Mouse (Mus musculus): ENCODE data around the gene Rnf13. TPM values are rescaled to one million over a fixed set of nuclear protein-coding genes. Genes with fewer than 3 reads are reported as not detected.
"Not testable (repeated sequence)": the region's sequence is repeated elsewhere in the genome, so short reads cannot be mapped to it uniquely, and the experiment has no call there.

Gene Rnf13
- polyA plus RNA-seq, 1 experiment from 2014 or later, result 56.3 TPM

DNA sequence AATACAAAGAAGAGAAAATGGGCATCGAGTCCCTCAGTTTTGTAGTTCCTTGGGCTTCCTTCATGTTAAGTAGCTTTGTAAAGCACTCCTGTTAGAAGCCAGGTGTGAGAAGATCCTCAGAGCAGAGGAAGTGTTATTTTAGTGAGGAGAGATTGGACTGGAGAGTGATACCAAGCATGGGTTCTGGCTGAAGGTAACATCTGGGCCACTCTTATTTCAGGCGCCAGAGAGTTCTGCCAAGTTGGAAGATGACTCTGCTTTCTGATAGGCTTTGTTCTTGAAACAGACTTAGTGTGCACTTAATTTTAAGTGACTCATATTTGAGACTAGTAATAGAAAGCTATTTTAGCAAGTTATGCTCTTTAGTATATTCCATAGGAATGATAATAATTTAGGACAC is 41.1 kb downstream of the Rnf13 start:
- peaks cover 5% of the 10 kb centered on the region; the same call in 1 of the 2 replicates for H3K36me3 ChIP-seq
- no peak overlapping the region for H3K4me3 ChIP-seq
- no peak for ATAC-seq (ENCODE audit: insufficient number of reproducible peaks, low FRiP score)
- H3K9ac ChIP-seq, result no peak overlapping the region
- H3K27ac ChIP-seq (ENCODE audit: poor library complexity, severe bottlenecking), result no peak overlapping the region
- H3K4me1 ChIP-seq (replicated peaks), result no peaks in the 10 kb centered on the region
- H3K9me3 ChIP-seq (replicated peaks), result no peaks in the 10 kb centered on the region
- WGBS, result 87% methylated on average over 2 of the region's 2 CpGs
- no peaks in the 10 kb centered on the region for H3K27me3 ChIP-seq (replicated peaks)
- H3K4me2 ChIP-seq, result no peak overlapping the region

DNA sequence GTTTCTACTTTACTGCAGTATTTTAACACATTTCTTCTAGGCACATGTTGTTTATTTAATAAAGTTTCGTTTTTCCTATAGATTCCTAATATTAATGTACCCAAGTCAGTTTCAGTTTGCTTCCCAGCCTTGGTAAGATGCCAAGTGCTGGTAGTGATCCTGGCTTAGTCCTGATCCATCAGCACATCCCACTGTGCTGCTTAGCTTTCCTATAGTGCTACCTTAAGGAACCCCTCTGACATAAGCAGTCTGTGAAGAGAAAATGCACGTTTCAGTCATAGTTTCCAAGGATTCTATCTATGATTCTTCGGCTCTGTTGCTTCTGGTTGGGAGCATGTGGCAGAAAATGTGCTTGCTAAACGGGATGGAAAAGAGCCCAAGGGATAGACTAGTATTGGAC is 52.6 kb downstream of the Rnf13 start:
- no peaks in the 10 kb centered on the region for H3K27me3 ChIP-seq (replicated peaks)
- no peaks in the 10 kb centered on the region for H3K36me3 ChIP-seq
- 59% methylated on average over 4 of the region's 4 CpGs for WGBS
- no peak overlapping the region for H3K4me3 ChIP-seq
- H3K9ac ChIP-seq, result no peak overlapping the region
- H3K27ac ChIP-seq (ENCODE audit: poor library complexity, severe bottlenecking), result peak overlapping the region; percentile 37
- H3K4me1 ChIP-seq (replicated peaks), result peaks cover 5% of the 10 kb centered on the region
- no peaks in the 10 kb centered on the region for H3K9me3 ChIP-seq (replicated peaks)
- no peak for ATAC-seq (ENCODE audit: insufficient number of reproducible peaks, low FRiP score)
- H3K4me2 ChIP-seq, result 0 out of 2 replicates have a peak overlapping the region, but pooled peaks have one; percentile 2

GRCm38 (mm10) chr3:57789005-57789962 is 53.4 kb downstream of the Rnf13 start:
- H3K4me2 ChIP-seq, result 0 out of 2 replicates have a peak overlapping the region, but pooled peaks have one; percentile 2
- WGBS, result 54% methylated on average over 7 of the region's 7 CpGs

GRCm38 (mm10) chr3:57791104-57791503 is 55.2 kb downstream of the Rnf13 start:
- Histone ChIP-seq H3K4me1 (replicated peaks) (peaks cover 5% of the 10 kb centered on the region), H3K27ac (ENCODE audit: poor library complexity, severe bottlenecking) (no peak overlapping the region), H3K4me2 (no peak overlapping the region), H3K9ac (no peak overlapping the region), H3K36me3 (no peaks in the 10 kb centered on the region), H3K27me3 (replicated peaks) (no peaks in the 10 kb centered on the region), H3K9me3 (replicated peaks) (no peaks in the 10 kb centered on the region), H3K4me3 (no peak overlapping the region)
- ATAC-seq (ENCODE audit: insufficient number of reproducible peaks, low FRiP score), result no peak
- WGBS, result 54% methylated on average over 3 of the region's 3 CpGs

More at GRCm38 (mm10) chr3:57789005-57789962, 53.4 kb downstream of the Rnf13 start:
- no peaks in the 10 kb centered on the region for H3K27me3 ChIP-seq (replicated peaks)
- peaks cover 5% of the 10 kb centered on the region for H3K4me1 ChIP-seq (replicated peaks)
- ATAC-seq (ENCODE audit: insufficient number of reproducible peaks, low FRiP score), result no peak
- H3K4me3 ChIP-seq, result no peak overlapping the region
- H3K27ac ChIP-seq (ENCODE audit: poor library complexity, severe bottlenecking), result peak overlapping the region; percentile 37
- H3K9ac ChIP-seq, result no peak overlapping the region
- H3K36me3 ChIP-seq, result no peaks in the 10 kb centered on the region
- H3K9me3 ChIP-seq (replicated peaks), result no peaks in the 10 kb centered on the region

DNA sequence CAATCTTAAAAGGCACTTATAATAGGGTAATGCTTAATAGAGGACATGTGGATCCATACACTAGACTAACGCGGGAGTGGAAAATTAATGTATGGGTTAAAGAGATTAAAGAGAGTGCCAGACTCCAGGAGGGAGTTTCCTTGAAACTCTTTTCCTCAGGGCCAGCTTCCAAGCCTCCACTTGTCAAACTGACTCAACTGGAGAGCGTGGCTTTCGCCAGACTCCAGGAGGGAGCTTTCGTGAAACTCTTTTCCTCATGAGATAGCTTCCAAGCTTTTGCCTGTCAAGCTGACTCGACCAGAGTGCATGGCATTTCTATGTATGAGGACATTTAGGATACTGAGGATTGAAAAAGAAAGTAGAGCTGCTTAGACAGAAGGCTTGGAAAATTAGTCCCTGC is 59.2 kb downstream of the Rnf13 start:
- not testable (repeated sequence) for H3K27ac ChIP-seq (ENCODE audit: poor library complexity, severe bottlenecking); ATAC-seq (ENCODE audit: insufficient number of reproducible peaks, low FRiP score); H3K4me3 ChIP-seq; H3K9ac ChIP-seq; H3K4me2 ChIP-seq; H3K9me3 ChIP-seq (replicated peaks); H3K4me1 ChIP-seq (replicated peaks); H3K27me3 ChIP-seq (replicated peaks)
- H3K36me3 ChIP-seq, result 0 out of 2 replicates have a peak, but pooled peaks cover 12% of the 10 kb centered on the region
- WGBS, result 50% methylated on average over 6 of the region's 6 CpGs

DNA sequence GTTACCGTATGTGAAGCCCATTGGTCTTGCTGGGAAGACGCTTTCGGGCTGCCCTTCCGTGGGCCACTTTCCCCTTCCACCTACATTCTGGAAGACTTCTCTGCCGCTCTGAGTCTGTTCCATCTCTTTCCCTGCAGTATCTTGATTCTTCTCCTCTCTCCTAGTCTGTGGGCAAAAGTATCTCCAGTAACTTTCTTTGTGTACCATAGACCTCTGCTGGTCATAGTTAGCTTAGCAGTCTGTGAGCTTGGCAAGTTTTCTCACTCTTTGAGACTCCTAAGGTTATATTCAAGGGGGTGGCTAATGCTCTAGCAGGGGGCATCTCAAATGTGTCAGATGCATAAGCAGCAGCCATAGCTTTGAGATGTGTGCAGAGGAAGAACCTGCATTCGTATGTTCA is 79.6 kb downstream of the Rnf13 start:
- H3K27ac ChIP-seq (ENCODE audit: poor library complexity, severe bottlenecking), result no peak overlapping the region
- H3K4me1 ChIP-seq (replicated peaks), result no peaks in the 10 kb centered on the region
- no peak overlapping the region for H3K4me2 ChIP-seq
- H3K36me3 ChIP-seq, result no peaks in the 10 kb centered on the region
- H3K9me3 ChIP-seq (replicated peaks), result no peaks in the 10 kb centered on the region
- H3K4me3 ChIP-seq, result no peak overlapping the region
- 77% methylated on average over 6 of the region's 6 CpGs for WGBS
- H3K27me3 ChIP-seq (replicated peaks), result no peaks in the 10 kb centered on the region
- no peak overlapping the region for H3K9ac ChIP-seq
- no peak for ATAC-seq (ENCODE audit: insufficient number of reproducible peaks, low FRiP score)

GRCm38 (mm10) chr3:57825866-57826265 is 90.0 kb downstream of the Rnf13 start:
- H3K9ac ChIP-seq, result no peak overlapping the region
- H3K9me3 ChIP-seq (replicated peaks), result no peaks in the 10 kb centered on the region
- H3K4me1 ChIP-seq (replicated peaks), result 0 out of 2 replicates have a peak, but pooled peaks cover 3% of the 10 kb centered on the region
- WGBS, result 93% methylated on average over 3 of the region's 3 CpGs
- peaks cover 21% of the 10 kb centered on the region for H3K36me3 ChIP-seq
- ATAC-seq (ENCODE audit: insufficient number of reproducible peaks, low FRiP score), result no peak
- no peak overlapping the region for H3K27ac ChIP-seq (ENCODE audit: poor library complexity, severe bottlenecking)
- H3K27me3 ChIP-seq (replicated peaks), result no peaks in the 10 kb centered on the region
- H3K4me3 ChIP-seq, result no peak overlapping the region
- no peak overlapping the region for H3K4me2 ChIP-seq

GRCm38 (mm10) chr3:57833585-57833984 is 97.7 kb downstream of the Rnf13 start:
- no peaks in the 10 kb centered on the region for H3K27me3 ChIP-seq (replicated peaks)
- 90% methylated on average over 11 of the region's 11 CpGs for WGBS
- no peak overlapping the region for H3K4me2 ChIP-seq
- H3K9me3 ChIP-seq (replicated peaks), result no peaks in the 10 kb centered on the region
- H3K27ac ChIP-seq (ENCODE audit: poor library complexity, severe bottlenecking), result no peak overlapping the region
- no peak overlapping the region for H3K9ac ChIP-seq
- H3K4me3 ChIP-seq, result no peak overlapping the region
- no peak for ATAC-seq (ENCODE audit: insufficient number of reproducible peaks, low FRiP score)
- no peaks in the 10 kb centered on the region for H3K4me1 ChIP-seq (replicated peaks)
- H3K36me3 ChIP-seq, result peaks cover 10% of the 10 kb centered on the region

DNA sequence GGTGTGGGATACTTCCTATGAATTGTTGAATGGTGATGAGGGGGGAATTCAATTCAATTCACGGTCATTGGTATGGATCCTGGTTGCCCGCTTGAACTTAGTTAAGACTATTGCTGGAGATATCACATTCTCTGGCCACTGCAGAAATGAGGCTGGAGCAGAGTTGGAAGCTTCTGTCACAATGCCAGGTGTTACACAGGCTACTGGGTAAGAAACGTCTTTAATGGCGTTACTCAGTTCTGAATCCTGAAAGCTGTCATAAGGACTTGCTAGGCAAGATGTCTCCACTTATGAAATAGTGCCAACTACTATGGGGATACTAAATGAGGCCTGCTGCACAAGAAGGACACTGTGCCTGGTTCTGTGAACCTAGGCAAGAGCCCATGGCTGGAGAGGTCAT is 101.0 kb downstream of the Rnf13 start:
- Histone ChIP-seq H3K9ac (no peak overlapping the region), H3K27ac (ENCODE audit: poor library complexity, severe bottlenecking) (no peak overlapping the region), H3K4me3 (no peak overlapping the region), H3K4me2 (no peak overlapping the region), H3K4me1 (replicated peaks) (no peaks in the 10 kb centered on the region), H3K9me3 (replicated peaks) (peaks cover 5% of the 10 kb centered on the region; the same call in 1 of the 2 replicates), H3K27me3 (replicated peaks) (no peaks in the 10 kb centered on the region), H3K36me3 (peaks cover 12% of the 10 kb centered on the region)
- ATAC-seq (ENCODE audit: insufficient number of reproducible peaks, low FRiP score), result no peak
- WGBS, result 88% methylated on average over 4 of the region's 4 CpGs

- ATAC-seq (ENCODE audit: insufficient number of reproducible peaks, low FRiP score), result no peak
- peaks cover 24% of the 10 kb centered on the region for H3K36me3 ChIP-seq
- H3K4me3 ChIP-seq, result no peak overlapping the region
- no peak overlapping the region for H3K4me2 ChIP-seq
- peaks cover 8% of the 10 kb centered on the region for H3K4me1 ChIP-seq (replicated peaks)
- H3K27ac ChIP-seq (ENCODE audit: poor library complexity, severe bottlenecking), result no peak overlapping the region
- H3K9me3 ChIP-seq (replicated peaks), result peaks cover 8% of the 10 kb centered on the region; the same call in 1 of the 2 replicates
- H3K27me3 ChIP-seq (replicated peaks), result no peaks in the 10 kb centered on the region
- no peak overlapping the region for H3K9ac ChIP-seq
Observed at GRCm38 (mm10) chr3:57843775-57844174, 107.9 kb downstream of the Rnf13 start.

- Histone ChIP-seq H3K27me3 (replicated peaks) (no peaks in the 10 kb centered on the region), H3K9ac (peak overlapping the region; percentile 89), H3K4me1 (replicated peaks) (peaks cover 8% of the 10 kb centered on the region), H3K27ac (ENCODE audit: poor library complexity, severe bottlenecking) (peak overlapping the region; percentile 55; the same call in 1 of the 2 replicates), H3K36me3 (peaks cover 16% of the 10 kb centered on the region), H3K4me2 (peak overlapping the region; percentile 80), H3K4me3 (peak overlapping the region; percentile 92), H3K9me3 (replicated peaks) (0 out of 2 replicates have a peak, but pooled peaks cover 2% of the 10 kb centered on the region)
- WGBS, result 21% methylated on average over 11 of the region's 11 CpGs
- no peak for ATAC-seq (ENCODE audit: insufficient number of reproducible peaks, low FRiP score)
Observed at GRCm38 (mm10) chr3:57845786-57846661, 110.2 kb downstream of the Rnf13 start.
